Mouse (Mus musculus): ENCODE data around the gene Prnd. TPM values are rescaled to one million over a fixed set of nuclear protein-coding genes. Genes with fewer than 3 reads are reported as not detected.

The Prnd gene
- polyA plus RNA-seq, 1 experiment, result 1.2 TPM

DNA sequence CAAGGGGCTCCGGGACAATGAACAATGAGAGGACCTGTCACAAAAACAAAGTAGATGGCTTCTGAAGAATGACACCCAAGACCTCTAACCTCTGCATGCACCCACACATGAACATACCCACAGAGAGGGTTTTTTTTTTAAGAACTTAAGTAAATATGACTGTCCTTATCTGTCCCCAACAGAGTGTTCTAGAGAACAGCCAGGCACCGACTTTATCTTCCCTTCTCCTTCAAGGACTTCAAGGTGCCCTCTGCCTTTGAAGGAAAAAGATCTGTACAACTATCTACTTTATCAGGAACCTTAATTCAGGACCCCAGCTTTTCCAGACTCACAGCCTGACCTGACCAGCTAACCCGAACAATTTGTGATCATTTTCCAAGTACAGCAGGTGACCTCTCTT is 10.2 kb upstream of the Prnd start:
- no peak for DNase-seq (ENCODE audit: low spot score)

DNA sequence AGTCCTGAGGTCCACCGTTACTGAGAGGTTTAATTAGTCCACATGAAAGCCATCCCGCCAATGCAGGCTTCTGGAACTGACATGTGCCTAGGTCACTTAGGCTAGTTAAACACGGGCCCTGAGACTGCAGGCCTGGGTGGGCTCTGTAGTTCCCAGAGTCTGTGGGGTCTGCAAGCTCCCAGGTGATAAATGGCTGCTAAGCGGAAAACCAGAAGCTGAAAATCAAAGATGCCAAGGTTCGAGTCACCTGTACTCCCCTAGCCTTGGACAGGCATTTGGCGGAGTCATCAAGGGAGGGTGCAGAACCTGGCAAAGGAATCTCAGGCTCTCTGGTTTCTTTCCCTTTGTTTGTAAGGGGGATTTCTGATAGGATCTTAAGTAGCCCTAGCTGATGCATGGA is 9.2 kb upstream of the Prnd start:
- no peak for DNase-seq (ENCODE audit: low spot score)

DNA sequence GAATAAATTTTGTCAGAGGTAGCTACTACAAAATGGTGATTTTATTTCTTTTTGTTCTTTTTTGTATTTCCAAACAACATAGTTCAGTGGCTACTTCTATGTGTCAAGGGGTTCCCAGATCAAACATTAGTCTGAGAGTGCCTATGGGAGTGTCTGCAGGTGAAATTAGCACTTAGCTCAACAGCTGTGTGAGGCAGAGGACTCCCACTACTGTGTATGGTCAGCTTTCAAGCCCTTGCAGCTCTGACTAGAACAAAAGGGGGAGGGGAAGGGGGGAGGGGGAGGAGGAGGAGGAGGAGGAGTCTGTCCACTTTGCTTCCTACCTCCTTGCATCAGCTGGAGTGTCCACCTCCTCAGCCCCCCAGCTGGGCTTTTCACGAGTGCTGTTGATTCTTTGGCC is 6.3 kb upstream of the Prnd start:
- DNase-seq (ENCODE audit: low spot score), result no peak

DNA sequence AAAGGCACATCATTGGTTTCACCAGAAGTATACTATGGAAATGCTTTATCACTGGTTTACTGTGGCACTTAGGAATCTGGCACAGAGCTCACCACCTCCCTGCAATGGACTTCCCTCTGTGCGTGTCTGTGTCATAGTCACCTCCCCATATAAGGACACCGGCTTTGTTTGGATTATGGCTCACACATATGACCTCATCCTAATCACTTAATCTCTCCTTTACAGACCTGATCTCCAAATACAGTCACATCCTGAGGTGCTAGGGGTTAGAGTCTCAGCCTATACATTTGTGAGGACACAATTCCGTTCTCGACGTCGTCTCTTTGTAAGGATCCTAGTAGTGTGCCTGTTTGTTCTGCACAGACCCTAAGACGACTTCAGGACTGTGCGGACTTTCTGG is 5.4 kb upstream of the Prnd start:
- DNase-seq (ENCODE audit: low spot score), result no peak

DNA sequence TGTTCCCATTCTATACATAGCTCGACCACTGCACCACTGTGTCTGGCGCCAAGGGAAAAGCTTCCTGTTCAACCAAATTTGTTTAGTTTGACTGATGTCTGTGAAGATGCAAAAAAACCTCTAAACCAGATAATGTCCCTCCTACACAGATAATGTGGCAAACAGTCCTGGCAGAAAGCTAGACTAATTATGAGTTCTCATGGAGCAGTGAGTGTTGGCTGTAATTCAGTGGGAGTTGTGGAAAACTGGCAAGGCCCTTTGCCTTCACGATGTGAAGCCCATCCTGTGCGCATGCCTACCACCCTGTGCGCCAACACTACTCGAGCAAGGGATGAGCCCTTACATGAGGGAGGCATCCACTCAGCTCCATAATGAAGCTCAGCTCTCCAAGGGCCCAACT is 4.9 kb upstream of the Prnd start:
- DNase-seq (ENCODE audit: low spot score), result no peak

DNA sequence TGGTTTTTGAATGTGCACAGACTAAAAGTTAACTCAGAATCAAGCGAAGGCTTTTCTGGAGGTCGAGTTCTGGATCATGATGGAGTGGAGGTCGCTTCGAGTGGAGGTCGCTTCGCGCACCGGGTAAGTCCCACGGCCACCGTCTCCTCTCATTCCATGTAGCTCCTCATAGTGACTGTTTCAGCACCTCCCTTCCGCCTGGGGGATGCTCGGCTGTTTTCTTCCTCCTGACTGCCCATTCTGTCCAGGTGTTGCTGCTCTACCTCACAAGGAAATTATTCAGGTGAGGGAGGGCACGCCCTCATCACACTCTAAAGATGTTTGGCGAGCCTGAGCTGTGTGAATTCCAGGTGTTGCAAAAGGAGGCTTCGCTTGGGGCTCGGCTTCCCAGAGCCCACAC is 4.3 kb upstream of the Prnd start:
- no peak for DNase-seq (ENCODE audit: low spot score)

DNA sequence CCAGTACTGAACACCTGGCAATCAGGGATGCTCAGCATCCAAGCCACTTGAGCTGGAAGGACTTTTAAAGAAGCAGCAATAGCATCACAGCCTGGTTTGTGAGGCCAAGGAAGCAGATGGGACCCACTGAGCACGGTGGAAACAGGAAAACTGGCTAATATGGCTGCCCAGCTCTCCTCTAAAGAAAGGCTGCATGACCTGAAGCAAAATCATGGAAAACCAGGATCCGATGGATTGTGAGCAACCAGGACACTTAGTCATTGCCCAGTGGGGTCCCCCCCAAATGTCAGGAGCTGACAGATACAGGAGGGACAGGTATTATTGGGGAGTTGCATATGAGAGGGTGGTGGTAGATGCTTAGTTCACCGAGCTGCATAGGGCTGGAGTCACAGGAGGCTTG is 2.5 kb upstream of the Prnd start:
- DNase-seq (ENCODE audit: low spot score), result no peak

DNA sequence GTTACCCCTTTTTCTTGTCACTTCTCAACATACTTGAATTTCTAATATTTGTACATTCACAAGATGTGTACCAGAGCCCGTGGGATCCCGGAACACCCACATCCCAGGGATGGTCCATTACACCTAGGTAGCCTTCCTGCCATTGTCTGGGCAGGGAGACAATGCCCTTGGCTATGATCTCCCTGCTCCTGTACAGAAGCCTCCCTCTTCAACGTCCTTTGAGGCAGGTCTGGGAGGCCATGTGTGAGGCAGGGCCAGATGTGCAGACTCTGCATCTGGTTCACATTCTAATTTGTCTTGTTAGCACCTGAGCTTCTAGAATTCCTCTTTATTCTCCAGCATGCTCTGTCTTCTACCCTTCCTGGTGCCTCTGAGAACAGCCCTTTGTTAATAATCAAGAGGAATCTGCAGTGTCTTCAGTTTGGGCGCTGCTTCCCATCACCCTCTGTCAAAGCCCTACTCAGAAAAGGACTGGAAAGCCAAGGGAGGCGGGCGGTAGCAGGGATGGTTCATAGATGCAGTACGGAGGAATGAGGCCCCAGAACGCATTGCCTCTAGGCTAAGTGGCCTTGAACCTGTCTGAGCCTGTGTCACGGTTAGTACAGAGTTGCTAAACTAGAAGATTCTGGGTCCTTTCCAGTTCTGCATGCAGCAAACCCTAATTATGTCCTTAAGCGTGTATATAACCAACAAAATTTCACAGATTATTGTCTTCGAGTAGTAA is 1.6 kb upstream of the Prnd start:
- no peak for DNase-seq (ENCODE audit: low spot score)

DNA sequence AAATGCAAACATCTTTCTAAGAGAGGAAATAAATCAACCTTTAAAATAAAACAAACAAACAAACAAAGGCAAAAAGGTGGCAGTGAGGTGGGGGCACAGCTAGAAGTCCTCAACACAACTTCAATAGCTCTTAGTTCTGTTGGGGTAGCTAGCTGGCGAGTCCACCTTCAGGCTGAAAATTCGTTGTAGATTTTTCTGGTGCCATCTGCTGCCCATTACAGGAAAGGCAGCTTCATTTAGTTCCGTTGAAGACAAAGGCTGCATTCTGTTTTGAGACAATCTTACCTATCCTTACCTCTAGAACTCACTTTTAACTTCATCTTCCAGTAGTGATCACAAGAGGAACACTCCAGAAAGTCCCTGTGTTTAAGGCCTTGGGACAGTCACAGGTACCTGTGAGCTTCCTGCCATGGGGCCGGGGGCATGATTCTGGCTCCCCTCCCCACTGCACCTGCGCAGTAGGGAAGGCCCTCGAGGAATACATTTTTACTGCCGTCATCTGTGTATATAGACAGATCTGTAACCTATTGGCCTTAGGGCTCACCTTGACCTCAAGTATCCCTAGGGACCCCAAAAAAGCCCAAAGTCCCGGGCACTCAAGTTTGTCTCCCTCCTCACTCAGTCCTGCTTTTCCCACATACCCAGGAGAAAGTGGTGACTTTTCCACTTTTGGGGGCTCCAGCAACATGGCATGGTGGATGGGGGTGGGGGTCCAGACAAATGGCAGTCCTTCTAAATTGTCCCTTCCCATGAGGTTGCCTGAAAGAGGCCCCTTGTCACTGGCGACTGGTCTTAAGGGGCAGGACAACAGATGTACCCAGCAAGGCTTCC is 679 bp upstream of the Prnd start:
- no peak for DNase-seq (ENCODE audit: low spot score)

DNA sequence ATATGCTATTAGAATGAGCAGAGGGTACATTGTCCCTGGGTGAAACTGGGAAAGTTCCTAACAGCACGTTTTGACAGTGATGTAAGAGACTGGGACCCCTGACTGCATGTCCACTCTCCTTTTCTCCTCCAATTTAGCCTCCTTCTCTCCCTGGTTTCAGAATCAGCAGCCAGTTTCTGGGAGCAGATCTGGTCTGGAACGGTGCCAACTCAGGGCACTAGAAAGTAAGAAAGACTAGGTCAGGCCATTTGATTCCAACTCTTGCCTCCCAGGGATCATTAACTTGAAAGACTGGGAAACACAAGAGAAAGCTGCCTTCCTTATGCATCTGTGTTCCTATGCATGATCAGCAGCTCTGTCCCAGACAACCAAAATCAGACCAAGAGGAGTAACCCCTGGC is 1.8 kb downstream of the Prnd start:
- no peak for DNase-seq (ENCODE audit: low spot score)

DNA sequence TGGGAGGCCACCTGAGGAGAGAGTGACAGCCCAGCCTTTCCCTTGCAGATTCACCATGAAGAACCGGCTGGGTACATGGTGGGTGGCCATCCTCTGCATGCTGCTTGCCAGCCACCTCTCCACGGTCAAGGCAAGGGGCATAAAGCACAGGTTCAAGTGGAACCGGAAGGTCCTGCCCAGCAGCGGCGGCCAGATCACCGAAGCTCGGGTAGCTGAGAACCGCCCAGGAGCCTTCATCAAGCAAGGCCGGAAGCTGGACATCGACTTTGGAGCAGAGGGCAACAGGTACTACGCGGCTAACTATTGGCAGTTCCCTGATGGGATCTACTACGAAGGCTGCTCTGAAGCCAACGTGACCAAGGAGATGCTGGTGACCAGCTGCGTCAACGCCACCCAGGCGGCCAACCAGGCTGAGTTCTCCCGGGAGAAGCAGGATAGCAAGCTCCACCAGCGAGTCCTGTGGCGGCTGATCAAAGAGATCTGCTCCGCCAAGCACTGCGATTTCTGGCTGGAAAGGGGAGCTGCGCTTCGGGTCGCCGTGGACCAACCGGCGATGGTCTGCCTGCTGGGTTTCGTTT is 2.4 kb downstream of the Prnd start:
- no peak for DNase-seq (ENCODE audit: low spot score)

DNA sequence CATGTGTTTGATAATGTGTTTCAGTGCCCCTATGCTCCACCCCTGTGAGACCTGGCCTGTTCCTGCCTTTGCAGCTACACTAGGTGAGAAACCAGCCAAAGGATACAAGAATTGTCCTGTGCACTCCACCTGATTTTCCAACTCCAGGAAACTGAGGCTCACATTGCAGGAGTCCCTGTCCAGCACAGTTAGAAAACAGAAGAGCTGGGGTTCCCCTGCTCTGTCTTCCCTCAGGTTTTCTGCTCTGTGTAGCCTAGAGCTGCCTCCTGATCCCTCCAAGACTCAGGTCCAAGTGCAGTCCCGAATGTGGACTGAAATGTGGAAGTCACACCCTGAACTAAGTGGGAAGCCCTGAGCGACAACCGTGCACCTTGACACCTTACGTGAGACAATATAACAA is 3.0 kb downstream of the Prnd start:
- DNase-seq (ENCODE audit: low spot score), result no peak

DNA sequence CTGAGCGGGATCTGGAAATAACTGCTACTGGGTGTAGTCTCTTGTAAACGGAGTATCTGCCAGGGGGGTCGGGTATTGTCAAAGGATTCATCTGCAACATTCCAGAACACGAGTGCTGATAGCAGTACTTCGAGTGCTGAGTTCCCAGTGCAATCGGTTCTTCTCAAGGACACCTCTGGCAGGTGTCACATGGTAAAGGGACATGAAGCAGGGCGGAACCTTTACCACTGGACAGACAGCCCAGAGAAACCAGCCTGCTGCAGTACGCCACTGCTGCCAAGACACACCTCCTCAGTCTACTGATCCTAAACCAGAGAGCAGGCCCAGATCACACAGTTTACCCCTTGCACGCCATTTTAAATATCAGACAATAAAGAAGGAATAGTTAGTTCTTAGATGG is 4.2 kb downstream of the Prnd start:
- DNase-seq (ENCODE audit: low spot score), result no peak

DNA sequence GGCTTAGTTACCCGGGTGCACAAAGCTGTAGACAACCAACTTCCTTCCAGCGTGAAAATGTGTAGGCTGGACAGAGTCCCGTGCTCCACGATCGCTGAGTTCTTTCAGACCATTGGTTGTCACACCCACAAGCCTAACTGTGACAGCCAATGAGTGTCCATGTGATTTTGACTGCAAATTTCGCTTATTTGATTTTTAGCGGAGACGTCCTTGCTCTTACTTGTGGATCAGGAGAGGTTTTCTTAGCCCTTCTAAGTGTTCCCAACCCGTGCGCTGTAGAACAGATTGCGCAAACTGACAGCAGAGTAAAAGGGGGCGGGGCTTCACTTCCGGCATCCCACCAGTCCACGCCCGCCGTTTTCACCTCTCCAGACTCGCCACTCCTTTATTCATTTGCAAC is 4.6 kb downstream of the Prnd start:
- DNase-seq (ENCODE audit: low spot score), result no peak

DNA sequence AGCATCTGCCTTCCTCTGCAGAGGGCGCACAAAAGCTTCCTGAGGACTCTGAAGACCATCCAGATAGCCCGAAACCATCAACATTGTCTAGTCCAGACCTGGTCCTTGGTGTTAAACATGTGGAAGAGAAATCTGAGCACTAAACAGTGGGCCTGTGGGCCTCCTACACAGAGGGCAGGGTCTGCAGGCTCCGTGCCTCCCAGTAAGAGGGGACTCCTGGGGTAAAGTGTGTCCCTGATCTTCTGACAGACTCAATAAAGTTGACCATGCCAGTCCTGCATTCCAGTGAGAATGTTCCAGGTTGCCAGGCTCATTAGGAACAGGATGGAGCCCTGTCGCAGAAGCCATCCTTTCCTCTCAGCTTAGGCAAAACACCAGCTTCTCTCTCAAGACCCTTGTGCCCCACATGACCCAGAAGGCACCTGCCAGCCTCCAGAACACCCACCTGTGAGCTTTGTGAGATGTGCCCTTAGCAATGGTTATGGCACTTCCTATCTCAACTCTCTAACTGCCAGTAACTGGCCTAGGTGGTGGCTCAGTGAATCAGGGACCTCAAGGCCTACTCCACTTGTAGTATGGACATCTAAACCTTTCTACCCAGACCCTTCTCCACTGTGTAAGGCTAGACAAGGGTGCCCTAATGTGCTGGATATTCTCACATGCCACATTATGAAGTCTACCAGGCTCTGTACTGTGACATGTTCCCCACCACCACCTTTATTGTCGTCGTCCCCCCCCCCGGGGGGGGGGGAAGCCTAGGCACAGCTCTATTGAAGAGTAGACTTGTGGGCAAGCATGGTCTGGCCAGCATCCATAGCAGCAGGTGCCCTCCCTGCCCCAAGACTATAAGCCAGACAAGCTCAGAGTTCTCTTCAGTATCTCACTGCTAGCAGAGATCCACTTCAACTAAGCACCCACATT is 5.9 kb downstream of the Prnd start:
- no peak for DNase-seq (ENCODE audit: low spot score)

DNA sequence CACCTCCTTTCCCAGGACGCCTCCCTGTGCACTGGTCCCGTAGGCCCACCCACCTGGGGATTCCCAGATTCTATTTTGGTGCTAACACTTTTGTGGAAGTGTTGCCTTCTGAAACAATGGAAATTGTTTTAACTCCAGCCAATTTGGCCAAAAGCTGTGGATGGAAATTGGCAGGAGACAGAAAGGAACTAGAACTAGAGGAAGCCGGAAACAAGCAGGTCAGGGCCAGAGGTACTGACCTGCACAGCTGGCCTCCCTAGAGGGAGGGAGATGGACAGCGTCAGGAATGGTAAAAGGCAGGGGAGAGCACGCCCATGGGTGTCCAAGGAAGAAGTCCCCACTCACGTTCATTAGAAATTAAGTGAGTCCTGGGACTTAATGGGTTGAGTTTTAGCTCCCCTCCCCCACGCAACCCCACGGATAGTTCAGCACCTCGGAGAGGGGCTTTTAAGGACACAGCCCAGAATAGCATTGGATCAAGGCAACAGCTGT is 7.1 kb downstream of the Prnd start:
- no peak for DNase-seq (ENCODE audit: low spot score)

DNA sequence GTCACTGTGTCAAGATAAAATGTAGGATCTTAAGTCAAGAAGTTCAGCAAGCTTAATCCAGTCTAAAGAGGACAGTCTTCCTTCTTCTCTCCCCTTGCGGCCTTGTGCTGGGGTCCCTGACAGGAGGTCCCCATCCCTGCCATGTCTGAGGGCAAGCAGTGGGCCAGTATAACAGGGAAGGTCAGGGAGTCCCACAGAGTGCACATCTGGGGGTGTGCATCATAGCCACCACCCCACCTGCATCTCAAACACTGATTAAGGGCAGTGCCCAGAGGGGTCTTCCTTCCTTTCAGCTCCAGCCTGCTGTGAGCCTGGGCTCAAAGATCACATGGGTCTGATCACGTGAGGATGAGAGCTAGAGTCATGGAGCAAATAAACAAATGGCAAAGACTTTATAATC is 11.0 kb downstream of the Prnd start:
- DNase-seq (ENCODE audit: low spot score), result no peak

DNA sequence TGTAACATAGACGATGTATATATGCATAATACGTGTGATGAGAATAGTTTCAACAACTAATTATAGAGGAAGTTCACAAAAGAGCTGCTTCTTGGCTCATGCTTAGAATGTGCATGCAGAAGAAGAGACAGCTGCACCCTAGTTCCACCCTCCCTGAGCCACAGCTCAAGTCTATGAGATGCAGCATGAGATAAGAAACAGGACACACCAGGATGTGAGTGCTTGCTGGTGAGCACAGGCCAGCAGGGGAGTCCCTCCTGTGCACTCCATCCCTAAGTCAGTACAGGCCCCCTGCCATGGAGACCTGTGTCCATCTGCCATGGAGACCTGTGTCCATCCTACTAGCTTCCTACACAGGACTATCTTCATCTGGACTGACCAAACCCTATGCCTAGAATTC is 19.9 kb downstream of the Prnd start:
- no peak for DNase-seq (ENCODE audit: low spot score)

DNA sequence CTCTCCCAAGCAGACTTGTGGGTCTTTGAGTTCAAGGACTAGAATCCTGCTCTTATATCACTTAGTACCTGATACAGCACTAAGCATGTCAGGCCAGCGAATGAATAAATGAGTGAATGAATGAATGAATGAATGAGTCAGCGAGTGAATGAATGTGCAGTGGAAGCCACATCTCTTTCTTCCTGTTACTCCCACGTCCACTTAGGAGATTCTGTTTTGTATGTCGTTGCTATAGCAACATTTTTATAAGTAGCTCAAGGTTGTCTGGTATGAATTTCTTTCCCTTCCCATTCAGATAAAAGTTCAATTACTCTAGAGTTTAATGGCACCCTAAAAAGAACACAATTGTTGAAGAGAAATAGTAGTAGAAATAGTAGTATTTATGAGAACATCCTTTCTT is 20.4 kb downstream of the Prnd start:
- DNase-seq (ENCODE audit: low spot score), result no peak

DNA sequence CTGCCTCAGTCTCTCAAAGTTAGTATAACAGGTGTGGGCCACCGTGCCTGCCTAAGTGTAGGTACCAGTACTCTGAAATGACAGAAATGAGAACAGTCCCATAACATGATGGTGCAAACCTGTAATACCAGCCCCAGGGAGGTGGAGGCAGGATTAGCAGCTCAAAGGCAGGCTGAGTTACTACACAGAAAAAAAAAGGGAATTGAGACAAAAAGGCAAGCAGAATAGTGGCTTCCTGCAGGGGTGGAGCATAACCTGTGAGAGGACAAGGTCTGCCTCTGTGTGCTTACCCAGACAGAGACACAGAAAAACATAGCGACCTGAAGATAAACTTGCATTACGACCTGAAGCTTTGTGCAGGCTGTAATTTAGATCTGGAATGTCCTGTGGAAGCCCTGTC is 26.0 kb downstream of the Prnd start:
- no peak for DNase-seq (ENCODE audit: low spot score)

DNA sequence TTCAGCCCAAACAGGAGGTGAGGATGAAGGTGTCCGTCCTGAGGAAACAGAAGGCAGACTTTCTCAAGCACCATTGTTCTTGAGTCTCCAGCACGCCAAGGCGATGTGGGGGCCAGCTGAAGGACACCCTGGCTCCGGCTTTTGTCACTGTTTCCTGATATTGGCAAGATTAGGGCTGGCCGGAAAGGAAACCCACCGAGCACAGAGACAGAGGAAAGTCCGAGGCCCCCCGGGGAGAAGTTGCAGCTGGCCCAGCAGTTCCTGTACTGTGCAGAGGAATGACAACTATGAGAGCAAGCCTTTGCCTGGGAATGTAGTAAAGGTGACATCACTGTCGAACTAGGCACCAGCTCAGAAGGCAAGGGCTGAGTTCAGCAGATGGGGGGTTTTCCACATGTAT is 30.2 kb downstream of the Prnd start:
- peak; percentile 15 for DNase-seq (ENCODE audit: low spot score)
